Mouse (Mus musculus): ENCODE data around the gene 1810010H24Rik.
"Not testable (repeated sequence)": the region's sequence is repeated elsewhere in the genome, so short reads cannot be mapped to it uniquely, and the experiment has no call there.

Gene 1810010H24Rik

GRCm38 (mm10) chr11:107025411-107026321 lies at the start of gene 1810010H24Rik:
Gene 1810010H24Rik (plus strand): TSS chr11:107025681.
- DNase-seq: peak; percentile 17 to 32

- no peak for DNase-seq
Observed at GRCm38 (mm10) chr11:106976194-106976593, 49.3 kb upstream of the 1810010H24Rik start.

DNA sequence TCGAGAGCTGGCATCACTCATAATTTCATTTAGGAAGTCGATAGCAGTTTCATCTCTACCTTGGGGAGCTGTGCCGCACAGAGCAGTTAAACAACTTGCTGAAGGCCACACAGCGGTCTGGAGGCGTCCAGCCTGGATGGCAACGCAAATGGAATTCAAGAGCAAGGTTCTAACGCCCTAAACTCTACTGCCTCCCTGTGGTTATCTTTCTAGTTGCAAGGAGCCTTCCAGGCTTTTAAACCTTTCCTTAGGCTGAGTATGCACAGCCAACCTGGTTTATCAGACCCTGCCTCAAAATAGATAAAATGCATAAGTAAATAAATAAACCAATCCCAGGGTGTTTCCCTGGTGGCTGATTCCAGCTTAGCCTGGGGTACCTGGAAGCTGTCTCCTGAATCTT lies 45.0 kb upstream of the 1810010H24Rik start:
- no peak for DNase-seq

GRCm38 (mm10) chr11:106981787-106982186 lies 43.7 kb upstream of the 1810010H24Rik start:
- no peak for DNase-seq

DNA sequence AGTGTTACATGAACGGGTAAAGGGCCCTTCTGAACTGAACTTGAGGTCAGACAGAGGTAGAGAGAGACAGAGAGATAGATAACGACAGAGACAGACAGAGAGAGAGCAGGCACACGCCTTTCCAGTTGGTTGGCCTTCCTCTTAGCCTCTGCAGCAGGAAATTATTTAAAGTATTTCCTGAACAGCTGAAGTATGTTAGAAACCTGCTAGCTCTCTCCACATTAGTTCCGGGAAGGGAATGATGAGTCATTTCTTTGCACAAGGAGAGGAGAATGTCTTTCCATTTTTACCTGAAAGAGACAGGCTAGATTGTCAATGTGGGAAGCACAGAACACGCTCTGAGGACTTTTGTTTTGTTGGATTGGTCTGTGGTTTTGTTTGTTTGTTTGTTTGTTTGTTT lies 43.1 kb upstream of the 1810010H24Rik start:
- no peak for DNase-seq

DNA sequence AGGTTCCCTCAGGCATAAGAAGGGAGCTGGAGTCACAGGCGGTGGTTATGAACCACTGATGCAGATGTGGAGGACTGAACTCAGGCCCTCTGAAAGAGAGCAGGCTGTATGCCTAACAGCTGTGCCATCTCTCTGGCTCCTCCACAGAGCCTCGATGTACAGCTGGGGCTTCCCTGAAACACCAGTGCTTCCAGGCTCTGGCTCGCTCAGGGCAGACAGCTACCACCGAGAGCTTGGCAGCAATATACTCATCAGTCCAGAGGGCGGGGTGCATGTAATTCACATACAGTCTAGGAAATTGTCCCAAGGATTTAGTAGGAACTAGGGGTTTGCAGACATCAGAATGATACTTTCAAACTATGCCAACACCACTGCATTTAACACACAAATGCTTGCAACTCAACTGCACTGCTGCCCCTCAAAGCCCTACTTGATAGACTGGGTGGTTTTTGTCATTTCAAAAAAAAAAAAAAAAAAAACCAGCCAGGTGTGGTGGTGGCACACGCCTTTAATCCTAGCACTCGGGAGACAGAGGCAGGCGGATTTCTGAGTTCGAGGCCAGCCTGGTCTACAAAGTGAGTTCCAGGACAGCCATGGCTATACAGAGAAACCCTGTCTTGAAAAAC lies 39.4 kb upstream of the 1810010H24Rik start:
- not testable (repeated sequence) for DNase-seq

DNA sequence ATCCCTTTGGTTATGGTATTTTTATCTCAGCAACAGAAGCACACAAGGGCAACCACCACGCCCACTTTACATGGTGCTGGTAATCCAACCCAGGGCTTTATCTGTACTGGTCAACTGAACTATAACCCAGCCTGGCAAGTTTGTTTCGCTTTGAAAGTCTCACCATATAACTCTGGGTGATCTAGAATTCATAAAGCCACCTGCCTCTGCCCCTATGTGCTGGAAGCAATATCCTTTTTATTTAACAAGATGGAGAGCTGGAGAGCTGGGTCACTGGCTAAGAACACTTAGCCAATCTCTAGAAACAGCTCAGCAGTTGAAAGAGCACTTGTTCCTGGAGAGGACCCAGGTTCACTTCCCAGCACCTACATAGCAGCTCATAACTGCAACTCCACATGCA lies 38.1 kb upstream of the 1810010H24Rik start:
- DNase-seq: no peak

GRCm38 (mm10) chr11:106994246-106995085 lies 31.0 kb upstream of the 1810010H24Rik start:
- no peak for DNase-seq

GRCm38 (mm10) chr11:106996492-106996891 lies 29.0 kb upstream of the 1810010H24Rik start:
- not testable (repeated sequence) for DNase-seq

- DNase-seq: no peak
Observed at GRCm38 (mm10) chr11:106997976-106998375, 27.5 kb upstream of the 1810010H24Rik start.

DNA sequence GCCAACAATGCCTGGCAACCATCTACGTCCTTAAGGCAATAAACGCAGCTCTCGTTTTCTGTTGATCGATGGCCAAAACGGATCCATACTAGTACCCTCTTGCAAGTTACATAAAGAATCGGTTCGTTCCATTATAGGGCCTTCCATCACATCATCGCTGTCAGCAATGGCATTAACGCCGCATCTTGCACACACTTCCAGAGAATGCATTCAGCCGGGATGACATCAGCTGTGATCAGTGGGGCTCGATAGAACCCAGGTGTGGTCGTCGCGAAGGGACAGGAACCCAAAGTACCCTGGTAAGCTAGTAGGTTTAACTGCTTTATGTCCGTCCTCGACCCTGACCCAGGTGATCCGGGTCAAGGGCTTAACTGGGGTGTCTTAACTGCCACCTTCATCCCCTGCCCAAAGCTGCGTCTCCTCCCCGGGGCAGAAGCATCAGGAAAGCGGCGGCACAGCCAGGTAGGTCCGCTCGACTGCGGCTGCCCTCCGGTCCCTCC lies 26.8 kb upstream of the 1810010H24Rik start:
- DNase-seq: no peak

DNA sequence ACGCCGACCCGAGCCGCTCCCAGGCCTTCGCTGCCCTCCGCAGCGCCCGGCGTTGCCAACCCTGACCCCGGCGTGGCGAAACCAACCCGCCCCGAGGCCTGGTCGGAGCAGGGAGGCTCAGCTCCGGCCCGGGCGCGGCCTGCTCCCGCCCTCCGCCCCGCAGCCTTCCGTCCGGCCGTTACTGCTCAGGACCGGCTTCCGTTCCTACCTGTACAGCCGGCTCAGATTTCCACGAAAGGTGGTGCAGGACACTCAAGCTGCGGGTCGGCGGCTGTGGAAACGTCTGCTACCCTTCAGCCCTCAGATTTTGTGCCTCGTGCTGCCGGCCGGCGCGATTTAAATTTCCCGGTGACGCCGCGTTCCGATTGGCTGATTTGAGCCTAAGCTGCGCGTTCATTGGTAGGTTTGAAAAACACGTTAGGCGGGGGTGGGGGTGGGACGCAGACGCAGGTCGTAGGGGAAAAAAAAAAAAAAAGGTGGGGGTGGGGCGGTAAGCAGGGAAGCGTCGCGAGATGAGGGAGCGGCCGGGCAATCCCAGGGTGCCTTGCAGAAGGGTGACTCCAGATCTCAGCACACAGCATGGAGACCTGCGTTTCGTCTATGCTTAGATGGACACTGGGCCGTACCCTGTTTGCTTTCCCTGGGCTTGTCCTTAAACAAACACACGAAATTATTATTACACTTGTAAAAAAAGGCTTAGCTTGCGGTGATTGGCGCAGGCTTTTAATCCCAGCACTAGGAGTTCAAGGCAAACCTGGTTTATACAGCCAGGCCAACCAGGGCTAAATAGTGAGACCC lies 26.1 kb upstream of the 1810010H24Rik start, which contains the start of gene Kpna2:
TSS of gene Kpna2 (minus strand) at position 391 of the 798 bp plus-strand sequence.
- DNase-seq: peak; percentile 88 to 90

DNA sequence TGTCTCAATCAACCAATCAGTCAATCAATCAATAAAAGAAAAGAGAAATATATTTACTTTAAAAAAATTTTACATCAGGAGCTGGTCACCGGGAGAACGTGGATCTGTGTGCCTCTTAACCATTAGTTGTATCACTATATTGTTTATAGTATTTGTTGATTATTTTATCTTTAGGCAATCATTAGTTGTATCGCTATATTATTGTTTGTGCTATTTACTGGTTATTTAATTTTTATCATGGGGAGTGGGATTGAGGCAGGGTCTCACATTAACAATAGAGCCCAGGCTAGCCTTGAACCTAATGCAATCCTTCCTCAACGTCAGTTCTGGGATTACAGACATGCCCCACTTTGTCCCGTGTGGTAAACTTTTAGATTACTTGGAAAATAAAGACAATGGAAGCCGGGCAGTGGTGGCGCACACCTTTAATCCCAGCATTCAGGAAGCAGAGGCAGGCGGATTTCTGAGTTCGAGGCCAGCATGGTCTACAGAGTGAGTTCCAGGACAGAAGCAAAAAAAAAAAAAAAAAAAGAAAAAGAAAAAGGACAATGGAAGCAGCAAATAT lies 25.4 kb upstream of the 1810010H24Rik start:
- DNase-seq: no peak

GRCm38 (mm10) chr11:107001760-107002675 lies 23.5 kb upstream of the 1810010H24Rik start:
- DNase-seq: no peak

DNA sequence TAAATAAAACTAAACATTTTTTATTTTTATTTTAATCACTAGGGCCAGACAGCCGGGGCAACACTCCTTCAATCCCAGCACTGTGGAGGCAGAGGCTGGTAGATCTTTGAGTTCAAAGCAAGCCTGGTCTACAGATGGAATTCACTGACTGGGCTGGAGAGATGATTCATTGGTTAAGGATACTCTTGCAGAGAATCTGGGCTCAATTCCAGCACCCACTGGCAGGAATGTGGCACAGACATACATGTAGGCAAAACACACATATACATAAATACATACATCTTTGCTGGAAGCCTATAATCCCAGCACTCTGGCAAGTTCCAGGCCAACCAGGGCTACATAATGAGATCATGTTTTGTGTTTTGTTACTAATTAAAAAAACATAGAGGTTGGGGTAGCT lies 19.9 kb upstream of the 1810010H24Rik start:
- no peak for DNase-seq

GRCm38 (mm10) chr11:107010447-107010846 lies 15.0 kb upstream of the 1810010H24Rik start:
- no peak for DNase-seq

DNA sequence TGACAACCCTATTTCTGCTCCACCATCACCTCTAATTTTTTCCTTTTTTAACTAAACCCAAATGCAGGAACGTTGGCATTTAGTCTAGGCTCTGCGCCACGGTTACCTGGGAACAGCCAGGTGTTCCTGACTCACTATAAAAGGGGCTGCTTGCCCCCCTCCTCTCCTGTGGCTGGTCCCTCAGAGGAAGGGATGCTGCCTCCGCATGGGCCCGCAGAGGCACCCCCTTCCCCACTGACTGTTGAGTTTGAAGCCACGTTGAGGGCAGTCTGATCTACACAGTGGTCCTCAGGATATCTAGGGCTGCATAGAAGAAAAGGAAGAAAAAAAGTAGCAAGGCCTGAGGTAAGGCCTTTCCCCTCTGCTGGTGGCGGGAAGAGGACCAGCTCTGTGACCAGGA lies 14.3 kb upstream of the 1810010H24Rik start:
- DNase-seq: no peak

GRCm38 (mm10) chr11:107011669-107012323 lies 13.7 kb upstream of the 1810010H24Rik start:
- DNase-seq: no peak

DNA sequence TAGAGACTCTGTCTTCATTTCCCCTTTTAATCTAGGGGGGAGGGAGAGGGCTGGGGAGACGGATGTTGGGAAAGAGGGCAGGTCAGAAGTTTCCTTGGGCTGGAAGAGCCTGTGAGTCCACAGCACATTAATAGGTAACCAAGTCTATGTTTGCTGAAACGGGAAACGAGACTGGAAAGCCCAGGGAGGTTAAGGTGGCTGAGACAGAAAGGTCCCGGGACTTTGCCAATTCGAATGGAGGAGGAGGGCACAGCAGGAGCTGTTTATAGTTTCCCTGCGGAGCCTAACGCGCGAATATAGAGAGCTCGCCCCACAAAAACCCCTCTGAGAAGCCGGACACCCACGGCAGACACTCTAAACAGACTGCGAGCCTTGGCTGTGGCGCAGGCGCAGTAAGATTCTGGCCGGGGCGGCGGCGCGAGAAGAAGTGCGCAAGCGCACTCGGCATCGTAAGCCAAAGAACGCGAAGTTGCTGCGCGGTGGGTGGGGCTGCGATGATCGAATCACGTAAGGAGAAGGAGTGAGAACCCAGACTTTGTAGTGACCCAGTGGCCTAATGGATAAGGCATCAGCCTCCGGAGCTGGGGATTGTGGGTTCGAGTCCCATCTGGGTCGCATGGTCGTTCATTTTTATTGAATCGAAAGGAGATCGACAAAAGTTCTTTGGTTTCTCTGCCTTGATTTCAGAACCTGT lies 13.0 kb upstream of the 1810010H24Rik start:
- DNase-seq: peak; percentile 96 to 97

Data from thymus, postnatal 36 days (tissue).